Mouse (Mus musculus) lung, embryonic 15.5 days (tissue): Measurements from ENCODE around the gene Slc29a3. TPM values are rescaled to one million over a fixed set of nuclear protein-coding genes. Genes with fewer than 3 reads are reported as not detected.

Experiments used
- ATAC-seq: fragments of 200-750 bp; cut with Nextera tagmentation; 2 replicates; pipeline ENCODE4 v1.8.0; 2017; ENCODE audit warnings: moderate number of reproducible peaks, borderline replicate concordance; ENCODE audit not compliant: low FRiP score, low TSS enrichment; ENCODE audit errors: extremely low read depth
- H3K27ac ChIP-seq: fragments of 300-500 bp; sonication (generic); 2 replicates; pipeline ENCODE4 v1.5.1; 2015; ENCODE audit warnings: moderate library complexity, mild to moderate bottlenecking, inconsistent platforms
- H3K27me3 ChIP-seq: fragments of 300-500 bp; sonication (generic); 2 replicates; pipeline ENCODE4 v1.6.1; 2015; ENCODE audit warnings: inconsistent platforms
- H3K36me3 ChIP-seq: fragments of 300-500 bp; sonication (generic); 2 replicates; pipeline ENCODE4 v1.6.1; 2015; ENCODE audit warnings: inconsistent platforms
- H3K4me1 ChIP-seq: fragments of 300-500 bp; sonication (generic); 2 replicates; pipeline ENCODE4 v1.6.1; 2015; ENCODE audit warnings: inconsistent platforms
- H3K4me2 ChIP-seq: fragments of 300-500 bp; sonication (generic); 2 replicates; pipeline ENCODE4 v1.6.1; 2015; ENCODE audit warnings: inconsistent platforms, mild to moderate bottlenecking, moderate library complexity
- H3K4me3 ChIP-seq: fragments of 300-500 bp; sonication (generic); 2 replicates; pipeline ENCODE4 v1.5.1; 2015; ENCODE audit warnings: mild to moderate bottlenecking, inconsistent platforms
- H3K9ac ChIP-seq: fragments of 300-500 bp; sonication (generic); 2 replicates; pipeline ENCODE4 v1.6.1; 2015; ENCODE audit warnings: inconsistent platforms
- H3K9me3 ChIP-seq: fragments of 300-500 bp; sonication (generic); 2 replicates; pipeline ENCODE4 v1.6.1; 2016; ENCODE audit warnings: inconsistent platforms
- WGBS: fragments of 180-500 bp; shearing (Covaris S2); methylation state at CpG from one replicate; pipeline ENCODE4 v1.1.7; 2015; 5-methylcytosine and 5-hydroxymethylcytosine counted together
- polyA plus RNA-seq: library from polyadenylated mRNA; unstranded; fragments of >200 nt; fragmentation: Nextera tagmentation; extraction: Ambion mirVana; gene quantifications from 2 replicates; pipeline ENCODE4 v1.2.1, GENCODE M21; 2015

Gene Slc29a3
- polyA plus RNA-seq, 1 experiment from 2014 or later, result 13.3 TPM

GRCm38 (mm10) chr10:60689396-60689795, 63.2 kb downstream of the Slc29a3 start:
- Histone ChIP-seq H3K27me3 (peaks cover 57% of the 10 kb centered on the region), H3K9ac (no peak overlapping the region), H3K27ac (no peak overlapping the region), H3K4me3 (no peak overlapping the region), H3K4me1 (peaks cover 13% of the 10 kb centered on the region), H3K4me2 (no peak overlapping the region), H3K36me3 (no peaks in the 10 kb centered on the region), H3K9me3 (no peaks in the 10 kb centered on the region)
- WGBS, result 66% methylated on average over 4 of the region's 4 CpGs
- no peak for ATAC-seq

- WGBS, result under 1% methylated on average over 76 of the region's 76 CpGs
These were observed 65.4 kb downstream of the Slc29a3 start for GRCm38 (mm10) chr10:60687011-60687776.

GRCm38 (mm10) chr10:60686641-60686975, 66.0 kb downstream of the Slc29a3 start:
- Histone ChIP-seq H3K4me1 (peaks cover 13% of the 10 kb centered on the region), H3K9me3 (no peaks in the 10 kb centered on the region), H3K27ac (no peak overlapping the region), H3K4me3 (peak overlapping the region; percentile 50), H3K27me3 (peaks cover 63% of the 10 kb centered on the region), H3K36me3 (no peaks in the 10 kb centered on the region), H3K9ac (peak overlapping the region; percentile 36; the same call in 1 of the 2 replicates), H3K4me2 (peak overlapping the region; percentile 96)
- WGBS, result under 1% methylated on average over 37 of the region's 37 CpGs
- ATAC-seq, result no peak

More at GRCm38 (mm10) chr10:60687011-60687776, 65.4 kb downstream of the Slc29a3 start:
- peaks cover 63% of the 10 kb centered on the region for H3K27me3 ChIP-seq
- peak overlapping the region; percentile 50 for H3K4me3 ChIP-seq
- H3K36me3 ChIP-seq, result no peaks in the 10 kb centered on the region
- H3K4me2 ChIP-seq, result peak overlapping the region; percentile 96
- H3K9me3 ChIP-seq, result no peaks in the 10 kb centered on the region
- H3K4me1 ChIP-seq, result peaks cover 13% of the 10 kb centered on the region
- H3K27ac ChIP-seq, result no peak overlapping the region
- peak overlapping the region; percentile 36 for H3K9ac ChIP-seq
- ATAC-seq, result peak; percentile 46; the same call in 1 of the 2 replicates

GRCm38 (mm10) chr10:60685764-60686640, 66.6 kb downstream of the Slc29a3 start:
- Histone ChIP-seq H3K9me3 (no peaks in the 10 kb centered on the region), H3K27ac (no peak overlapping the region), H3K4me3 (peak overlapping the region; percentile 50), H3K36me3 (no peaks in the 10 kb centered on the region), H3K9ac (no peak overlapping the region), H3K27me3 (peaks cover 63% of the 10 kb centered on the region), H3K4me2 (peak overlapping the region; percentile 96), H3K4me1 (peaks cover 13% of the 10 kb centered on the region)
- 6% methylated on average over 50 of the region's 50 CpGs for WGBS
- ATAC-seq, result no peak

- no peaks in the 10 kb centered on the region for H3K9me3 ChIP-seq
- H3K9ac ChIP-seq, result no peak overlapping the region
- no peak overlapping the region for H3K4me2 ChIP-seq
- 86% methylated on average over 3 of the region's 3 CpGs for WGBS
- no peak for ATAC-seq
- no peaks in the 10 kb centered on the region for H3K4me1 ChIP-seq
- no peak overlapping the region for H3K27ac ChIP-seq
- no peak overlapping the region for H3K4me3 ChIP-seq
- H3K36me3 ChIP-seq, result no peaks in the 10 kb centered on the region
- peaks cover 2% of the 10 kb centered on the region for H3K27me3 ChIP-seq
These were observed 73.7 kb downstream of the Slc29a3 start for GRCm38 (mm10) chr10:60678926-60679325.

GRCm38 (mm10) chr10:60677319-60677718, 75.3 kb downstream of the Slc29a3 start:
- Histone ChIP-seq H3K36me3 (no peaks in the 10 kb centered on the region), H3K9ac (no peak overlapping the region), H3K4me2 (no peak overlapping the region), H3K9me3 (no peaks in the 10 kb centered on the region), H3K27me3 (no peaks in the 10 kb centered on the region), H3K4me3 (no peak overlapping the region), H3K4me1 (no peaks in the 10 kb centered on the region), H3K27ac (no peak overlapping the region)
- no peak for ATAC-seq
- 64% methylated on average over 4 of the region's 4 CpGs for WGBS

- no peak overlapping the region for H3K27ac ChIP-seq
- H3K4me2 ChIP-seq, result no peak overlapping the region
- ATAC-seq, result no peak
- no peaks in the 10 kb centered on the region for H3K4me1 ChIP-seq
- H3K9me3 ChIP-seq, result no peaks in the 10 kb centered on the region
- H3K27me3 ChIP-seq, result no peaks in the 10 kb centered on the region
- H3K9ac ChIP-seq, result no peak overlapping the region
- H3K4me3 ChIP-seq, result no peak overlapping the region
- 55% methylated on average over 8 of the region's 8 CpGs for WGBS
- H3K36me3 ChIP-seq, result no peaks in the 10 kb centered on the region
These were observed 82.4 kb downstream of the Slc29a3 start for GRCm38 (mm10) chr10:60670166-60670565.

- no peak for ATAC-seq
- Histone ChIP-seq H3K27ac (no peak overlapping the region), H3K9me3 (no peaks in the 10 kb centered on the region), H3K4me1 (no peaks in the 10 kb centered on the region), H3K36me3 (no peaks in the 10 kb centered on the region), H3K4me3 (no peak overlapping the region), H3K9ac (no peak overlapping the region), H3K4me2 (no peak overlapping the region), H3K27me3 (no peaks in the 10 kb centered on the region)
- WGBS, result 79% methylated on average over 3 of the region's 3 CpGs
These were observed 84.0 kb downstream of the Slc29a3 start for GRCm38 (mm10) chr10:60668591-60668990.

Other genes with a start within 250 kb of the Slc29a3 start
- gene Cdh23, start 56.3 kb downstream of the Slc29a3 start, polyA plus RNA-seq, result 0.68 and 0.69 TPM in 2 replicates
- gene Unc5b, start 78.8 kb upstream of the Slc29a3 start, polyA plus RNA-seq, result 6.5 and 7.7 TPM in 2 replicates